9 mouse cellular contexts compared by ENCODE assay signal in the genomic region with DNA sequence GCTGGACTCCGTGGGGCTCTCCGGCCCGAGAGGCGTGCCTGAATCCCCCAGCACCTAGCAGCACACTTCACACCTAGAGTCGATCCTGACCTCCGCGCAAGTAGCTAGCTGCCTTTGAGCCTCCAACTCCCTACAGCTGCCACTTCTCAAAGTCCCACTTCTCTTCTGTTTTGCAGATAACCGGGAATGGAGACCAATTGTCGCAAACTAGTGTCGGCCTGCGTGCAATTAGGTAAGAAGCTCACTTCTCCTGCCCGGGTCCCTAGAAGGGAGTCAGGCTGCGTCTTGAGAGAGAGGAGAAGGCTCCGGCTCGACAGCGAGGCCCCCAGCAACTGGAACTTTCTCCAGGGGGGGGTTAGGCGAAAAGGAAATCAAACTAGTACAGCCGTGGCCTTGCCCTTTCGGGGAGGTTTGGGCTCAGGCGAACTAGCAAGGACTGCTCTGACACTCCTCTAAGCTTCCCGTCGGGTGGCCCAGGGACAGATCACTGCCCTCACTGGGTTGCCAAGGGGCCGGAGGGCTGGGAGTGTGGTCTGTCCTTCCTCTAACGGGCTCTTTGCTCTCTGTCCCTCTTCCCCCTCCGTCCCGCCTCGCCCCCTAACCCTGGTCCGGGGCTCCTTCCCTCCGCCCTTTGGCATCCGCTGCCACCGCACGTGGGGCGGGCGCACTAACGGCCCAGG. TPM values are rescaled to one million over a fixed set of nuclear protein-coding genes. Genes with fewer than 3 reads are reported as not detected.
A peak's percentile ranks its signal among the peaks of the same experiment; 100 is the strongest.
DNase-seq lines count a peak whose midpoint lies in the region; ATAC-seq and TF ChIP-seq lines count a peak whose summit lies in the region.
"Had no signal": no experiment of that assay in that cellular context is flagged by ENCODE, and none has a peak within 500 bp of the region (broad histone marks: within the 10 kb centered on the region; RNA-seq: fewer than 3 reads in every experiment).

No protein-coding gene starts in this region.

- H3K27me3 ChIP-seq in heart, adult 2 months (ENCODE audit: control insufficient read depth, insufficient read depth, low read length) = peaks cover 33% of the 10 kb centered on the region
- peaks cover 94% of the 10 kb centered on the region for H3K27me3 ChIP-seq in hindbrain, embryonic 13.5 days
- H3K27me3 ChIP-seq in midbrain, embryonic 13.5 days = peaks cover 94% of the 10 kb centered on the region

- H3K9me3 ChIP-seq in hindbrain, embryonic 13.5 days = no peaks in the 10 kb centered on the region
- H3K9me3 ChIP-seq in midbrain, embryonic 13.5 days = no peaks in the 10 kb centered on the region

- no peak for DNase-seq in heart, adult 2 months
- no peak for DNase-seq in heart, postnatal 4 days
- DNase-seq in brain, embryonic 14.5 days (ENCODE audit: low read depth) = peak; percentile 37
- no peak for DNase-seq in urinary bladder, adult 18-20 months (ENCODE audit: low spot score in 2 of 2)
- DNase-seq in spleen, postnatal 36 days (ENCODE audit: low spot score in 2 of 2) = no peak
- no peak for DNase-seq in gastrocnemius, postnatal 4 days (ENCODE audit: low spot score in 2 of 2)

- no peak for TF ChIP-seq POLR2A in heart, adult 2 months (IDR thresholded peaks at IDR 0.05; ENCODE audit: insufficient read depth, low read depth, low read length)
- no peak for TF ChIP-seq POLR2A in brain, embryonic 14.5 days (IDR thresholded peaks at IDR 0.05; ENCODE audit: borderline replicate concordance, extremely low read depth, insufficient read depth, insufficient read length, poor library complexity, severe bottlenecking)

- H3K36me3 ChIP-seq in heart, adult 2 months (ENCODE audit: control insufficient read depth, insufficient read depth, low read length) = no peaks in the 10 kb centered on the region
- no peaks in the 10 kb centered on the region for H3K36me3 ChIP-seq in hindbrain, embryonic 13.5 days
- H3K36me3 ChIP-seq in midbrain, embryonic 13.5 days = no peaks in the 10 kb centered on the region

- TF ChIP-seq CTCF in heart, adult 2 months (IDR thresholded peaks at IDR 0.05) = no peak
- TF ChIP-seq CTCF in brain, embryonic 14.5 days (IDR thresholded peaks at IDR 0.05; ENCODE audit: borderline replicate concordance, extremely low read depth, insufficient read depth, insufficient read length) = no peak

- ATAC-seq in hindbrain, embryonic 13.5 days (ENCODE audit: low FRiP score) = peak; percentile 19
- ATAC-seq in midbrain, embryonic 13.5 days = peak; percentile 12

- WGBS in heart, adult 2 months = 3% methylated on average over 35 of the region's 35 CpGs
- under 1% methylated on average over 35 of the region's 35 CpGs for WGBS in hindbrain, embryonic 13.5 days
- under 1% methylated on average over 35 of the region's 35 CpGs for WGBS in midbrain, embryonic 13.5 days

- H3K27ac ChIP-seq in heart, adult 2 months = no peak overlapping the region
- H3K27ac ChIP-seq in hindbrain, embryonic 13.5 days = no peak overlapping the region
- H3K27ac ChIP-seq in midbrain, embryonic 13.5 days = peak overlapping the region; percentile 36

- H3K4me2 ChIP-seq in hindbrain, embryonic 13.5 days = peak overlapping the region; percentile 70
- H3K4me2 ChIP-seq in midbrain, embryonic 13.5 days (replicated peaks) = peak overlapping the region; percentile 73

- intact Hi-C loops in heart, adult 2 months (cut with DNase I) = loop anchor here (1.0 kb wide), 1 partner anchor 855 kb away; no protein-coding TSS in a partner anchor

- H3K4me3 ChIP-seq in heart, adult 2 months = peak overlapping the region; percentile 22
- H3K4me3 ChIP-seq in hindbrain, embryonic 13.5 days = peak overlapping the region; percentile 42
- H3K4me3 ChIP-seq in midbrain, embryonic 13.5 days (replicated peaks) = peak overlapping the region; percentile 44

- H3K4me1 ChIP-seq in heart, adult 2 months (ENCODE audit: control insufficient read depth, insufficient read depth, low read length) = no peaks in the 10 kb centered on the region
- peaks cover 29% of the 10 kb centered on the region for H3K4me1 ChIP-seq in hindbrain, embryonic 13.5 days (replicated peaks)
- peaks cover 29% of the 10 kb centered on the region for H3K4me1 ChIP-seq in midbrain, embryonic 13.5 days (replicated peaks)

- H3K79me2 ChIP-seq in heart, adult 2 months (replicated peaks; ENCODE audit: control insufficient read depth, insufficient read depth, low read length) = no peaks in the 10 kb centered on the region

- no peak overlapping the region for H3K9ac ChIP-seq in heart, adult 2 months (ENCODE audit: low read depth, low read length)
- H3K9ac ChIP-seq in hindbrain, embryonic 13.5 days = peak overlapping the region; percentile 59; the same call in 1 of the 2 replicates
- H3K9ac ChIP-seq in midbrain, embryonic 13.5 days (replicated peaks) = peak overlapping the region; percentile 60

- TF ChIP-seq EP300 in heart, adult 2 months (IDR thresholded peaks at IDR 0.05; ENCODE audit: insufficient read depth, low read depth, low read length) = no peak

RNA-seq across cellular contexts. Expression of gene Pitx2, which starts 4.2 kb away (rescaled TPM):
- total RNA-seq in heart, adult 2 months (2021) = under 1 TPM; 0.30 to 0.76 TPM
- 1.8 and 2.7 TPM in 2 replicates for polyA plus RNA-seq in heart, adult 2 months (2012; rRNA removed)
- total RNA-seq in heart, postnatal 4 days (2021) = 10 to 100 TPM in 1 of 2 experiments, 1 to 10 TPM in 1; 9.4 to 12.8 TPM
- polyA plus RNA-seq in brain, embryonic 14.5 days (2012; rRNA removed) = 17.2 and 18.6 TPM in 2 replicates
- polyA plus RNA-seq in hindbrain, embryonic 13.5 days (2015; fragmentation: Nextera tagmentation; extraction: Ambion mirVana) = 2.1 and 2.6 TPM in 2 replicates
- 59.2 and 101 TPM in 2 replicates for polyA plus RNA-seq in midbrain, embryonic 13.5 days (2015; fragmentation: Nextera tagmentation; extraction: Ambion mirVana)
- 10 to 100 TPM; 19.0 to 19.6 TPM for total RNA-seq in gastrocnemius, postnatal 4 days (2021)
- total RNA-seq: left cerebral cortex, adult 8-10 months had no signal
